Mouse (Mus musculus) cerebellum, postnatal 10 days (tissue): ENCODE measurements around the gene Srl.
"Not testable (repeated sequence)": the region's sequence is repeated elsewhere in the genome, so short reads cannot be mapped to it uniquely, and the experiment has no call there.

Source experiments
- DNase-seq, 2 experiments: peaks; one replicate each; pipeline ENCODE4 v3.0.0; 2021; ENCODE audit warnings: mixed read lengths in 2 of 2

The Srl gene

GRCm38 (mm10) chr16:4552829-4553550, 11.4 kb upstream of the Srl start:
- DNase-seq = no peak

- DNase-seq = no peak
Observed at GRCm38 (mm10) chr16:4551885-4552284, 10.3 kb upstream of the Srl start.

- DNase-seq = peak; percentile 81 to 83
Observed at GRCm38 (mm10) chr16:4551056-4551455, 9.4 kb upstream of the Srl start.

- DNase-seq = no peak
Observed at GRCm38 (mm10) chr16:4548953-4549688, 7.5 kb upstream of the Srl start.

DNA sequence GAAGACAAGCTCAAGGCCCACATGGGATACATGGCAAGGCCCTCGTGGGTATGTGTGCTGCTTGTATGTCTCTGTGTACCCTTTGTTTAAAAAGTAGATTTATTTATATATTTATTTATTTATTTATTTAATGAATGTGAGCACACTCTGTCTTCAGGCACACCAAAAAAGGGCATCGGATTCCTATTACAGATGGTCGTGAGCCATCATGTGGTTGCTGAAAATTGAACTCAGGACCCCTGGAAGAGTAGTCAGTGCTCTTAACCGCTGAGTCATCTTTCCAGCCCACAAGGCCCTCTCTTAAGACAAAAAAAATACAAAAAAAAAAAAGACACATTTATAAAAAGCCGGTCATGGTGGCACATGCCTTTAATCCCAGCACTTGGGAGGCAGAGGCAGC, 6.0 kb upstream of the Srl start:
- DNase-seq = no peak

DNA sequence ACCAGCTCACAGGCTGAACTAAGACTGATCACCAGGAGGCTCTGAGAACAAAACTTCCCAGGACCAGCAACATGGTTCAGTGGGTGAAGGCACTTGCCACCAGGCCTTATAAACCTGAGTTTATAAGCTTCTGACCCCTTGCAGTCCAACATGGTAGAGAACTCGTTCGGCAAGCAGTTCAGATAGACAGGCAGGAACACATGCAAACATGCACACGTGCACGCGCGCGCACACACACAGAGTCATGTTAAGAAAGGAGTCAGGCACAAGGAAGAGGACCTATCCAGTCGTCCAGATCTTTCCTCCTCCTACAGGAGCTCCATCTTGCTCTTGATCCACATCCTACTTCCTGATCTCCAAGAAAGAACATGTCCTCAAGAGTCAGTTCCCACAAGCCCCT, 5.2 kb upstream of the Srl start:
- no peak for DNase-seq

- DNase-seq = no peak
Observed at GRCm38 (mm10) chr16:4544845-4545244, 3.2 kb upstream of the Srl start.

DNA sequence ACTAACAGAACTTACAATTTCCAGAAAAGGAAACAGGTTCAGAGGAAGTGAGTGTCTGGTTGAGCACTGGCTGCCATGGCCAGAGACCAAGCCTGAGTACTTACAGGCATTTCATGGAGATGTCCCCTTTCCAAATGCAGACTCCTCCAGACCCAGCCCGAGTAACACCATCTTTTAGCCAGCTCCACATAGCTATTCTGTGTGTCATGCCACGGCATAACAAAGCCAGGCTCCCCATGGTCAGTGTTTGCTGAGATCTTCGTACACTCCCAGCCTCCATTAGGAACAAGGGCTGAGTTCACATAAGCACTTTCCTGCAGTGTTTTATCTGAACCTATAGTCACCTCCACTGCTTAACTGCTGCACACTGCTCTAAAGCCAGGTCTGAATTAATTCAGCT, 1.6 kb upstream of the Srl start:
- no peak for DNase-seq

- DNase-seq = no peak
Observed at GRCm38 (mm10) chr16:4542236-4542774, 689 bp upstream of the Srl start.

- no peak for DNase-seq
Observed at GRCm38 (mm10) chr16:4541033-4541432, 583 bp downstream of the Srl start.

DNA sequence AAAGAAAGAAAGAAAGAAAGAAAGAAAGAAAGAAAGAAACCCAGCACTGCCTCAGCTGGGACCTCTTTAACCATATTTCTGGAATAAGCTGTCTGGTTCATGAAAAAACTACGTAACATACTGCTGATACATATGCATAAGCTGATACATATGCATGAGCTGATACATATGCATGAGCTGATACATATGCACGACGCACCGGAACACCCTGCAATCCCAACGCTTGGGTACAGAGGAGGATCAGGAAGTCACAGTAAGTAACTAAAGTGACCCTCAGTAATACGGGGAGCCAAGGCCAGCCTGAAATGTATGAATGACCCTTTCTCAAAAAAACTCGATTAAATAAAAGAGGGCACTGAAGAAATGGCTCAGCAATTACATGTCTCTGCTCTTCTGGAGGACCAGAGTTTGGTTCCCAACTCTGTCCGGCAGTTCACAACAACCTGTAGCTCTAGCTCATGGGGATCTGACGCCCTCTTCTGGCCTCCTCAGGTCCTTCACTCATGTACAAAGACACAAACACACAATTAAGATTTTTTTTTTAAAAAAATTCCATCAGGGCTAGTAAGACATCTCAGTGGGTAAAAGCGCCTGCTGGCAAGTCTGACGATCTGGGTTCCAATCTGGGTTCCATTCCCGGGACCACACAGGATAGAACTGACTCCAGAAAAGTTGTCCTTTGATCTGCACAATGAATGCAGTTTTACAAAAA, 1.4 kb downstream of the Srl start:
- DNase-seq = no peak

DNA sequence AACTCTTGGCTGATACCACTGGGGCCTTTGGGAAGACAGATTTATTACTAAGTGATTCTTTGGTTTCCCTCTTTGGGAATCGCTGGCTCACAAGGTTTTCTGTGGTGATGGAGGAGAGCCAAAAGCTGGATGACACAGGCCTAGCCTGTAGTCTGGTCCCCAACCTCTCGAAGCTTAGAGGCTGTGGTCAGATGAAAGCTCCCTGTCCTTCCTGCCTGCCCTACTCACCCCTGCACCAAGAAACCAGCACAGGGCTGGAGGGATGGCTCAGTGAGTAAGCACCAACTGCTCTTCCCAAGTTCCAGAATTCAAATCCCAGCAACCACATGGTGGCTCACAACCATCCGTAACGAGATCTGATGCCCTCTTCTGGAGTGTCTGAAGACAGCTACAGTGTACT, 2.1 kb downstream of the Srl start:
- no peak for DNase-seq

- DNase-seq = no peak
Observed at GRCm38 (mm10) chr16:4537616-4538358, 3.8 kb downstream of the Srl start.

- not testable (repeated sequence) for DNase-seq
Observed at GRCm38 (mm10) chr16:4527373-4527772, 14.2 kb downstream of the Srl start.

- DNase-seq = no peak
Observed at GRCm38 (mm10) chr16:4523313-4524004, 18.2 kb downstream of the Srl start.

- peak in 1 of 2 experiments; percentile 55 for DNase-seq
Observed at GRCm38 (mm10) chr16:4522879-4523278, 18.7 kb downstream of the Srl start.

DNA sequence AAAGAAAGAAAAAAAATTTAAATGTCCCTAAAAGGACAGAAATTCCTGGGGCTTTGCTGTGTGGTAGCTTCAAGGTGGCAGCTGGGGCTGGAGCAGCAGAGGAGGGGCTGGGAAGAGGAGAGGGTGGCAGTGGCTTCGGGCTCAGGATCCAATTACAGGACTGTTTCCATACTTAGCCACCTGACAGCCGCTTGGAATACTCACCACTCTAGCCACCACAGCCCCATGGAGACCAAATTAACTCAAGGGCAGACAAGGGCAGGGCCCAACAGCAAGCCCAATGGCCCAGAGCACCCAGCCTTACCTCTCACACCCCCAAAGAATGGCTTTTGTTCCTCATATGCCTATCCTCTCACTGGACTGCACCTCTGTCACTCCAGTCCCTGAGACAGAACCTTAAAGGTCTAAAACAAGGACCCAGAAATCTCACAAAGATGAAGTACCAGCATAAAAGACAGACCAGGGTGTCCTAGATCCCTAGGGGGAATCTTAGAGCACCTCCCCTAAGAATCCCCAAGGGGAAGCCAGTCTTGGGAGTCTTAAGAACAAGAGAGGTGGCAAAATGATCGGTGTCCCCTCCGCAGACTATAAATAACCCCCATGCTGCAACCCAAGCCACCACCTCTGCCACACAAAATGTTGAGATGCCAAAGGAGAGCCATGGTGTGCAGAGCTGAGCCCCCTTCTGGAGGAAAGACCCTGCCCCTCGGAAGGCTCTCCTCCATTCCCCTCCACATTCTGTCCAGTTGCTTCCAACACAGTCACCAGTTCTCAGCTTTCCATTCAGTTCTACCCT, 19.7 kb downstream of the Srl start:
- DNase-seq = no peak

DNA sequence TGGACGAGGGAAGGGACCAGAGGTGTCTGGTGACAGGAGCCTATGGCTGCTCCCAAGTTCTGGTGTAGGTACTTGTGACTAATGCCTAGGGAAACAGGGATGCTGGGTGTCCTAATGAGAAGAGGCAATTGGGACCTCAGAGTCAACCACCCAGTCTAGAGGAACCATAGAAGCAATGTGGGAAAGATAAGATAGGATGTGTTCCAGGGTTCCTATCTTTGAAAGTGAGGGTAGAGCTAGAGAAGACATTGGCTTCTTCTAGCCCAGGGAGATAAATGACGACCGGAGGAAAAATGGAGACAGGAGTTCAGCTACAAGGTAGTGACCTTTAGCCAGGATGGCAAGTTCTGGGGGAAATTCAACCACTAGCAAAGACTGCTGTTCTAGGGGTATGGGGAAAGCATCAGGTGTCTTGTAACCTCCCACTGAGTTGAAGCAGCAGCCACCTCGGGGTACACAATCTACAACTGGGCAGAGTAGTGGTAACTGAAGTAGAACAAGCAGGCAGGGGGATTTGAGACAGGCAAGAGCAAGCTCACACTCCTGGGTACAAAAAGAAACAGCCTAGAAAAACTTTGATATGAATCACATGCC, 20.4 kb downstream of the Srl start:
- no peak for DNase-seq

DNA sequence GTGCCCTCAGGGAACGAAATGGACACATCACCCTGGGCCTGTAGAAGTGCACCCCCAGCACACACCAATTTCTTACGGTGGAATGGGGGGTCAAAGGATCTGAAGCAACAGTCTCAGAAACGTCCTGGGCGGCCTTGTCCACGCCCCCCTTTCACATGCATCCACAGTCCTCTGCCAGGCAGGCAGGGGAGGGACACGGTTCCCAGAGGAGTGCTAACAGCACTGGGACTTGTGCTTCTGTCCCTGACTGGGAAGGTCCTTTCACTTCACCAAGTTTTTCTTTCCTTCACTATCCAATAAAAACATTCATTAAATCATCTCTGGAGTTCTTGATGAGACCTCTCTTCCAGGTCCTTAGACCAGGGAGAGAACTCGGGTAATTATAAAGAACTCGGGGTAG, 20.9 kb downstream of the Srl start:
- no peak for DNase-seq

DNA sequence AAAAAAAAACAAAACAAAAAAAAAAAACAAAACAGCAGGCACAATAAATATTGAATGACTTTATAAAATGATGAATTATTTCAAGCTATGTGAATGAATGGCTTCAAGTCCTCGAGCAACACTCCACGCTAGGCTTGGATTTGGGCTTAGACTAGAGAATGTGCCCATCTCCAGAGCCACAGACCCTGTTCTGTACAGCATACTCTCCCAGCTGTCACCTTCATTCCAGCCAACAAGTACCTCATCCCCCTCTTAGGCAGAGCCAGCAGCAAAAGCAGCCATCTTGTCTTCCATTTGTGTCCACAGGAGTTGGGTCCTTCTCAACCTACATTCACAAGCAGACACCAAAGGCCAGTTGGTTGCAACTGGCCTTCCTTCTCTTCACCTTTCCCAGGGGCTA, 21.8 kb downstream of the Srl start:
- DNase-seq = peak; percentile 44 to 50

GRCm38 (mm10) chr16:4519157-4519556, 22.5 kb downstream of the Srl start:
- DNase-seq = peak; percentile 79 to 85
